Mouse (Mus musculus) midbrain, embryonic 13.5 days (tissue): ENCODE results near the gene Cdkl2. TPM values are rescaled to one million over a fixed set of nuclear protein-coding genes. Genes with fewer than 3 reads are reported as not detected.

ENCODE experiments used
- ATAC-seq: fragments of 200-750 bp; cut with Nextera tagmentation; 2 replicates; pipeline ENCODE4 v1.8.0; 2017; ENCODE audit warnings: mild to moderate bottlenecking, moderate TSS enrichment, moderate library complexity
- H3K27ac ChIP-seq: fragments of 300-500 bp; sonication (generic); 2 replicates; pipeline ENCODE4 v1.5.1; 2015; ENCODE audit warnings: inconsistent platforms, mild to moderate bottlenecking, moderate library complexity
- H3K27me3 ChIP-seq: fragments of 300-500 bp; sonication (generic); 2 replicates; pipeline ENCODE4 v1.6.1; 2015; ENCODE audit warnings: mild to moderate bottlenecking, inconsistent platforms
- H3K36me3 ChIP-seq: fragments of 300-500 bp; sonication (generic); 2 replicates; pipeline ENCODE4 v1.6.1; 2015; ENCODE audit warnings: mild to moderate bottlenecking, inconsistent platforms
- H3K4me1 ChIP-seq: fragments of 300-500 bp; sonication (generic); replicated peaks from 2 replicates; pipeline ENCODE4 v1.6.1; 2015; ENCODE audit warnings: inconsistent platforms
- H3K4me2 ChIP-seq: fragments of 300-500 bp; sonication (generic); replicated peaks from 2 replicates; pipeline ENCODE4 v1.6.1; 2015; ENCODE audit warnings: moderate library complexity, mild to moderate bottlenecking, inconsistent platforms
- H3K4me3 ChIP-seq: fragments of 300-500 bp; sonication (generic); replicated peaks from 2 replicates; pipeline ENCODE4 v1.5.1; 2015; ENCODE audit warnings: mild to moderate bottlenecking, inconsistent platforms
- H3K9ac ChIP-seq: fragments of 300-500 bp; sonication (generic); replicated peaks from 2 replicates; pipeline ENCODE4 v1.6.1; 2015; ENCODE audit warnings: mild to moderate bottlenecking, inconsistent platforms
- H3K9me3 ChIP-seq: fragments of 300-500 bp; sonication (generic); 2 replicates; pipeline ENCODE4 v1.6.1; 2016; ENCODE audit warnings: mild to moderate bottlenecking, inconsistent platforms
- WGBS: fragments of 180-500 bp; shearing (Covaris S2); methylation state at CpG from one replicate; pipeline ENCODE4 v1.1.7; 2015; 5-methylcytosine and 5-hydroxymethylcytosine counted together
- polyA plus RNA-seq: library from polyadenylated mRNA; unstranded; fragments of >200 nt; fragmentation: Nextera tagmentation; extraction: Ambion mirVana; gene quantifications from 2 replicates; pipeline ENCODE4 v1.2.1, GENCODE M21; 2015

Gene Cdkl2
- 2.1 and 2.6 TPM in 2 replicates for polyA plus RNA-seq

- no peak for ATAC-seq
Measured at GRCm38 (mm10) chr5:92043783-92044182, at the start of gene Cdkl2. Gene Cdkl2 (minus strand): TSS chr5:92043883.

GRCm38 (mm10) chr5:92087469-92087868 is 43.8 kb upstream of the Cdkl2 start:
- ATAC-seq, result no peak
- Histone ChIP-seq H3K4me1 (peaks cover 5% of the 10 kb centered on the region; the same call in 1 of the 2 replicates), H3K36me3 (no peaks in the 10 kb centered on the region), H3K9me3 (no peaks in the 10 kb centered on the region), H3K27ac (no peak overlapping the region), H3K4me3 (no peak overlapping the region), H3K9ac (no peak overlapping the region), H3K27me3 (no peaks in the 10 kb centered on the region), H3K4me2 (no peak overlapping the region)
- WGBS, result 97% methylated on average over 4 of the region's 4 CpGs

More at GRCm38 (mm10) chr5:92043783-92044182, at the start of gene Cdkl2:
- Histone ChIP-seq H3K36me3 (no peaks in the 10 kb centered on the region), H3K27me3 (peaks cover 20% of the 10 kb centered on the region; the same call in 1 of the 2 replicates), H3K4me1 (peaks cover 6% of the 10 kb centered on the region; the same call in 1 of the 2 replicates), H3K4me2 (peak within 1 kb of the TSS; percentile 94), H3K9me3 (no peaks in the 10 kb centered on the region), H3K9ac (peak within 1 kb of the TSS; percentile 68), H3K27ac (peak within 1 kb of the TSS; percentile 19; the same call in 1 of the 2 replicates), H3K4me3 (peak within 1 kb of the TSS; percentile 81)
- WGBS, result 78% methylated on average over 4 of the region's 4 CpGs

GRCm38 (mm10) chr5:92085821-92086550 is 42.3 kb upstream of the Cdkl2 start:
- peaks cover 18% of the 10 kb centered on the region for H3K4me1 ChIP-seq
- no peak for ATAC-seq
- no peak overlapping the region for H3K27ac ChIP-seq
- H3K27me3 ChIP-seq, result no peaks in the 10 kb centered on the region
- WGBS, result 78% methylated on average over 7 of the region's 7 CpGs
- no peak overlapping the region for H3K4me3 ChIP-seq
- H3K9me3 ChIP-seq, result no peaks in the 10 kb centered on the region
- H3K9ac ChIP-seq, result no peak overlapping the region
- H3K36me3 ChIP-seq, result no peaks in the 10 kb centered on the region
- H3K4me2 ChIP-seq, result no peak overlapping the region

GRCm38 (mm10) chr5:92085246-92085645 is 41.6 kb upstream of the Cdkl2 start:
- H3K36me3 ChIP-seq, result no peaks in the 10 kb centered on the region
- peaks cover 26% of the 10 kb centered on the region for H3K4me1 ChIP-seq
- H3K4me2 ChIP-seq, result no peak overlapping the region
- no peak overlapping the region for H3K27ac ChIP-seq
- WGBS, result 66% methylated on average over 4 of the region's 4 CpGs
- no peak overlapping the region for H3K4me3 ChIP-seq
- no peaks in the 10 kb centered on the region for H3K9me3 ChIP-seq
- no peaks in the 10 kb centered on the region for H3K27me3 ChIP-seq
- no peak for ATAC-seq
- no peak overlapping the region for H3K9ac ChIP-seq

- Histone ChIP-seq H3K4me3 (peak within 1 kb of the TSS; percentile 95), H3K9ac (peak within 1 kb of the TSS; percentile 98), H3K4me2 (peak within 1 kb of the TSS; percentile 77), H3K4me1 (peaks cover 39% of the 10 kb centered on the region), H3K36me3 (no peaks in the 10 kb centered on the region), H3K9me3 (no peaks in the 10 kb centered on the region), H3K27ac (peak within 1 kb of the TSS; percentile 99), H3K27me3 (no peaks in the 10 kb centered on the region)
- peak; percentile 97 for ATAC-seq
- under 1% methylated on average over 65 of the region's 65 CpGs for WGBS
Measured at GRCm38 (mm10) chr5:92083417-92084038, 39.8 kb upstream of the Cdkl2 start, which contains the start of gene G3bp2. Gene G3bp2 (minus strand): TSS chr5:92083719.

GRCm38 (mm10) chr5:92082821-92083401 is 39.2 kb upstream of the Cdkl2 start:
- ATAC-seq, result peak; percentile 82
- Histone ChIP-seq H3K27ac (peak overlapping the region; percentile 99), H3K4me3 (peak overlapping the region; percentile 95), H3K4me2 (peak overlapping the region; percentile 77), H3K36me3 (no peaks in the 10 kb centered on the region), H3K27me3 (no peaks in the 10 kb centered on the region), H3K9ac (peak overlapping the region; percentile 98), H3K9me3 (no peaks in the 10 kb centered on the region), H3K4me1 (peaks cover 39% of the 10 kb centered on the region)
- WGBS, result under 1% methylated on average over 53 of the region's 55 CpGs

- Histone ChIP-seq H3K27me3 (no peaks in the 10 kb centered on the region), H3K4me1 (peaks cover 39% of the 10 kb centered on the region), H3K4me3 (peak overlapping the region; percentile 95), H3K36me3 (no peaks in the 10 kb centered on the region), H3K4me2 (peak overlapping the region; percentile 77), H3K9ac (peak overlapping the region; percentile 98; the same call in 1 of the 2 replicates), H3K27ac (no peak overlapping the region), H3K9me3 (no peaks in the 10 kb centered on the region)
- no peak for ATAC-seq
- WGBS, result 76% methylated on average over 3 of the region's 3 CpGs
Measured at GRCm38 (mm10) chr5:92081326-92081725, 37.6 kb upstream of the Cdkl2 start.

GRCm38 (mm10) chr5:92080400-92080799 is 36.7 kb upstream of the Cdkl2 start:
- 75% methylated on average over 1 of the region's 1 CpGs for WGBS
- H3K4me2 ChIP-seq, result no peak overlapping the region

GRCm38 (mm10) chr5:92079304-92079703 is 35.6 kb upstream of the Cdkl2 start:
- WGBS, result 74% methylated on average over 1 of the region's 1 CpGs
- no peak overlapping the region for H3K27ac ChIP-seq
- no peak overlapping the region for H3K4me3 ChIP-seq
- no peak overlapping the region for H3K9ac ChIP-seq
- no peaks in the 10 kb centered on the region for H3K9me3 ChIP-seq
- no peaks in the 10 kb centered on the region for H3K36me3 ChIP-seq
- H3K4me1 ChIP-seq, result peaks cover 37% of the 10 kb centered on the region
- no peak for ATAC-seq
- H3K4me2 ChIP-seq, result no peak overlapping the region
- no peaks in the 10 kb centered on the region for H3K27me3 ChIP-seq

More at GRCm38 (mm10) chr5:92080400-92080799, 36.7 kb upstream of the Cdkl2 start:
- no peaks in the 10 kb centered on the region for H3K27me3 ChIP-seq
- H3K9me3 ChIP-seq, result no peaks in the 10 kb centered on the region
- no peak overlapping the region for H3K27ac ChIP-seq
- no peak overlapping the region for H3K4me3 ChIP-seq
- H3K4me1 ChIP-seq, result peaks cover 39% of the 10 kb centered on the region
- no peak overlapping the region for H3K9ac ChIP-seq
- ATAC-seq, result no peak
- H3K36me3 ChIP-seq, result no peaks in the 10 kb centered on the region

- no peak overlapping the region for H3K4me3 ChIP-seq
- H3K4me2 ChIP-seq, result no peak overlapping the region
- no peak overlapping the region for H3K27ac ChIP-seq
- no peak for ATAC-seq
- no peaks in the 10 kb centered on the region for H3K27me3 ChIP-seq
- no peaks in the 10 kb centered on the region for H3K36me3 ChIP-seq
- H3K9me3 ChIP-seq, result no peaks in the 10 kb centered on the region
- no peak overlapping the region for H3K9ac ChIP-seq
- H3K4me1 ChIP-seq, result peaks cover 34% of the 10 kb centered on the region
Measured at GRCm38 (mm10) chr5:92078751-92079150, 35.1 kb upstream of the Cdkl2 start.

- no peaks in the 10 kb centered on the region for H3K27me3 ChIP-seq
- H3K9ac ChIP-seq, result no peak overlapping the region
- H3K4me2 ChIP-seq, result no peak overlapping the region
- peaks cover 23% of the 10 kb centered on the region for H3K4me1 ChIP-seq
- H3K9me3 ChIP-seq, result no peaks in the 10 kb centered on the region
- peaks cover 8% of the 10 kb centered on the region for H3K36me3 ChIP-seq
- WGBS, result 100% methylated on average over 1 of the region's 1 CpGs
- no peak overlapping the region for H3K27ac ChIP-seq
- ATAC-seq, result no peak
- no peak overlapping the region for H3K4me3 ChIP-seq
Measured at GRCm38 (mm10) chr5:92076273-92076672, 32.6 kb upstream of the Cdkl2 start.

GRCm38 (mm10) chr5:92074061-92074460 is 30.4 kb upstream of the Cdkl2 start:
- ATAC-seq, result no peak
- Histone ChIP-seq H3K4me1 (peaks cover 4% of the 10 kb centered on the region), H3K27me3 (no peaks in the 10 kb centered on the region), H3K27ac (no peak overlapping the region), H3K9ac (no peak overlapping the region), H3K36me3 (peaks cover 11% of the 10 kb centered on the region), H3K4me3 (no peak overlapping the region), H3K9me3 (no peaks in the 10 kb centered on the region), H3K4me2 (no peak overlapping the region)
- WGBS, result 92% methylated on average over 14 of the region's 14 CpGs
